Mouse (Mus musculus) intestine, embryonic 15.5 days (tissue): ENCODE measurements around the gene Tspan11. TPM values are rescaled to one million over a fixed set of nuclear protein-coding genes. Genes with fewer than 3 reads are reported as not detected.

Experiments
- ATAC-seq: fragments of 200-750 bp; cut with Nextera tagmentation; 2 replicates; pipeline ENCODE4 v1.8.0; 2017; ENCODE audit warnings: moderate TSS enrichment, moderate library complexity
- H3K27ac ChIP-seq: fragments of 300-500 bp; sonication (generic); 2 replicates; pipeline ENCODE4 v1.5.1; 2015; ENCODE audit warnings: mild to moderate bottlenecking, inconsistent platforms
- H3K27me3 ChIP-seq: fragments of 300-500 bp; sonication (generic); replicated peaks from 2 replicates; pipeline ENCODE4 v1.6.1; 2015; ENCODE audit warnings: inconsistent platforms
- H3K36me3 ChIP-seq: fragments of 300-500 bp; sonication (generic); 2 replicates; pipeline ENCODE4 v1.6.1; 2015; ENCODE audit warnings: inconsistent platforms
- H3K4me1 ChIP-seq: fragments of 300-500 bp; sonication (generic); replicated peaks from 2 replicates; pipeline ENCODE4 v1.6.1; 2015; ENCODE audit warnings: inconsistent platforms
- H3K4me2 ChIP-seq: fragments of 300-500 bp; sonication (generic); replicated peaks from 2 replicates; pipeline ENCODE4 v1.6.1; 2015; ENCODE audit warnings: mild to moderate bottlenecking, inconsistent platforms
- H3K4me3 ChIP-seq: fragments of 300-500 bp; sonication (generic); replicated peaks from 2 replicates; pipeline ENCODE4 v1.5.1; 2015; ENCODE audit warnings: inconsistent platforms
- H3K9ac ChIP-seq: fragments of 300-500 bp; sonication (generic); 2 replicates; pipeline ENCODE4 v1.6.1; 2015; ENCODE audit warnings: inconsistent platforms
- H3K9me3 ChIP-seq: fragments of 300-500 bp; sonication (generic); 2 replicates; pipeline ENCODE4 v1.6.1; 2016; ENCODE audit warnings: inconsistent platforms
- WGBS: fragments of 180-500 bp; shearing (Covaris S2); methylation state at CpG from one replicate; pipeline ENCODE4 v1.1.7; 2015; 5-methylcytosine and 5-hydroxymethylcytosine counted together
- polyA plus RNA-seq: library from polyadenylated mRNA; unstranded; fragments of >200 nt; fragmentation: Nextera tagmentation; extraction: Ambion mirVana; gene quantifications from 2 replicates; pipeline ENCODE4 v1.2.1, GENCODE M21; 2015

Gene Tspan11
- polyA plus RNA-seq, 1 experiment from 2014 or later = 3.2 TPM

- Histone ChIP-seq H3K9ac (no peak overlapping the region), H3K4me3 (no peak overlapping the region), H3K27ac (no peak overlapping the region), H3K4me1 (no peaks in the 10 kb centered on the region), H3K9me3 (no peaks in the 10 kb centered on the region), H3K4me2 (no peak overlapping the region), H3K27me3 (no peaks in the 10 kb centered on the region), H3K36me3 (no peaks in the 10 kb centered on the region)
- ATAC-seq = no peak
- WGBS = 45% methylated on average over 6 of the region's 6 CpGs
Observed at GRCm38 (mm10) chr6:127893611-127894010, 6.2 kb downstream of the Tspan11 start.

GRCm38 (mm10) chr6:127894999-127895398 is 7.6 kb downstream of the Tspan11 start:
- H3K4me3 ChIP-seq = no peak overlapping the region
- 36% methylated on average over 6 of the region's 6 CpGs for WGBS
- no peak overlapping the region for H3K9ac ChIP-seq
- no peaks in the 10 kb centered on the region for H3K9me3 ChIP-seq
- ATAC-seq = no peak
- no peak overlapping the region for H3K27ac ChIP-seq
- H3K4me1 ChIP-seq = no peaks in the 10 kb centered on the region
- no peaks in the 10 kb centered on the region for H3K36me3 ChIP-seq
- no peaks in the 10 kb centered on the region for H3K27me3 ChIP-seq
- H3K4me2 ChIP-seq = no peak overlapping the region

- 54% methylated on average over 3 of the region's 3 CpGs for WGBS
- no peaks in the 10 kb centered on the region for H3K27me3 ChIP-seq
- H3K36me3 ChIP-seq = no peaks in the 10 kb centered on the region
- no peak for ATAC-seq
- H3K9ac ChIP-seq = no peak overlapping the region
- H3K9me3 ChIP-seq = no peaks in the 10 kb centered on the region
- no peak overlapping the region for H3K27ac ChIP-seq
- H3K4me2 ChIP-seq = no peak overlapping the region
- H3K4me3 ChIP-seq = no peak overlapping the region
- no peaks in the 10 kb centered on the region for H3K4me1 ChIP-seq
Observed at GRCm38 (mm10) chr6:127896425-127896824, 9.0 kb downstream of the Tspan11 start.

GRCm38 (mm10) chr6:127897342-127897741 is 10.0 kb downstream of the Tspan11 start:
- Histone ChIP-seq H3K4me1 (no peaks in the 10 kb centered on the region), H3K9ac (no peak overlapping the region), H3K9me3 (no peaks in the 10 kb centered on the region), H3K36me3 (no peaks in the 10 kb centered on the region), H3K4me3 (no peak overlapping the region), H3K27ac (no peak overlapping the region), H3K4me2 (no peak overlapping the region), H3K27me3 (no peaks in the 10 kb centered on the region)
- 94% methylated on average over 3 of the region's 3 CpGs for WGBS
- no peak for ATAC-seq

GRCm38 (mm10) chr6:127900062-127900461 is 12.7 kb downstream of the Tspan11 start:
- Histone ChIP-seq H3K4me1 (no peaks in the 10 kb centered on the region), H3K9me3 (no peaks in the 10 kb centered on the region), H3K36me3 (no peaks in the 10 kb centered on the region), H3K9ac (no peak overlapping the region), H3K27me3 (no peaks in the 10 kb centered on the region), H3K4me2 (no peak overlapping the region), H3K4me3 (no peak overlapping the region), H3K27ac (no peak overlapping the region)
- no peak for ATAC-seq
- WGBS = 80% methylated on average over 6 of the region's 6 CpGs

GRCm38 (mm10) chr6:127901261-127901660 is 13.9 kb downstream of the Tspan11 start:
- Histone ChIP-seq H3K27ac (no peak overlapping the region), H3K4me1 (no peaks in the 10 kb centered on the region), H3K4me2 (no peak overlapping the region), H3K36me3 (no peaks in the 10 kb centered on the region), H3K27me3 (no peaks in the 10 kb centered on the region), H3K4me3 (no peak overlapping the region), H3K9me3 (no peaks in the 10 kb centered on the region), H3K9ac (no peak overlapping the region)
- no peak for ATAC-seq
- 83% methylated on average over 3 of the region's 3 CpGs for WGBS

- Histone ChIP-seq H3K4me1 (no peaks in the 10 kb centered on the region), H3K27ac (no peak overlapping the region), H3K36me3 (no peaks in the 10 kb centered on the region), H3K27me3 (no peaks in the 10 kb centered on the region), H3K4me2 (no peak overlapping the region), H3K4me3 (no peak overlapping the region), H3K9ac (no peak overlapping the region), H3K9me3 (no peaks in the 10 kb centered on the region)
- ATAC-seq = no peak
- 80% methylated on average over 5 of the region's 5 CpGs for WGBS
Observed at GRCm38 (mm10) chr6:127901669-127902068, 14.3 kb downstream of the Tspan11 start.

GRCm38 (mm10) chr6:127902559-127902958 is 15.2 kb downstream of the Tspan11 start:
- no peaks in the 10 kb centered on the region for H3K4me1 ChIP-seq
- no peaks in the 10 kb centered on the region for H3K27me3 ChIP-seq
- no peak overlapping the region for H3K9ac ChIP-seq
- no peak for ATAC-seq
- H3K9me3 ChIP-seq = no peaks in the 10 kb centered on the region
- WGBS = 77% methylated on average over 8 of the region's 8 CpGs
- H3K4me3 ChIP-seq = no peak overlapping the region
- H3K4me2 ChIP-seq = no peak overlapping the region
- H3K36me3 ChIP-seq = no peaks in the 10 kb centered on the region
- no peak overlapping the region for H3K27ac ChIP-seq

- no peaks in the 10 kb centered on the region for H3K27me3 ChIP-seq
- H3K27ac ChIP-seq = no peak overlapping the region
- H3K9ac ChIP-seq = no peak overlapping the region
- H3K4me2 ChIP-seq = no peak overlapping the region
- no peaks in the 10 kb centered on the region for H3K36me3 ChIP-seq
- no peaks in the 10 kb centered on the region for H3K9me3 ChIP-seq
- no peak for ATAC-seq
- no peak overlapping the region for H3K4me3 ChIP-seq
- WGBS = 86% methylated on average over 4 of the region's 4 CpGs
- no peaks in the 10 kb centered on the region for H3K4me1 ChIP-seq
Observed at GRCm38 (mm10) chr6:127910638-127911037, 23.2 kb downstream of the Tspan11 start.

GRCm38 (mm10) chr6:127911687-127912086 is 24.3 kb downstream of the Tspan11 start:
- Histone ChIP-seq H3K9ac (no peak overlapping the region), H3K36me3 (no peaks in the 10 kb centered on the region), H3K4me1 (no peaks in the 10 kb centered on the region), H3K4me3 (no peak overlapping the region), H3K27me3 (no peaks in the 10 kb centered on the region), H3K9me3 (no peaks in the 10 kb centered on the region), H3K4me2 (no peak overlapping the region), H3K27ac (no peak overlapping the region)
- peak; percentile 87 for ATAC-seq
- 52% methylated on average over 4 of the region's 4 CpGs for WGBS

GRCm38 (mm10) chr6:127912938-127913337 is 25.5 kb downstream of the Tspan11 start:
- Histone ChIP-seq H3K4me3 (no peak overlapping the region), H3K27me3 (no peaks in the 10 kb centered on the region), H3K4me1 (no peaks in the 10 kb centered on the region), H3K27ac (no peak overlapping the region), H3K36me3 (no peaks in the 10 kb centered on the region), H3K9me3 (no peaks in the 10 kb centered on the region), H3K9ac (no peak overlapping the region), H3K4me2 (no peak overlapping the region)
- 93% methylated on average over 3 of the region's 3 CpGs for WGBS
- ATAC-seq = no peak

- Histone ChIP-seq H3K27me3 (no peaks in the 10 kb centered on the region), H3K4me1 (no peaks in the 10 kb centered on the region), H3K9me3 (no peaks in the 10 kb centered on the region), H3K36me3 (no peaks in the 10 kb centered on the region), H3K4me2 (no peak overlapping the region), H3K4me3 (no peak overlapping the region), H3K27ac (no peak overlapping the region), H3K9ac (no peak overlapping the region)
- 64% methylated on average over 3 of the region's 3 CpGs for WGBS
- no peak for ATAC-seq
Observed at GRCm38 (mm10) chr6:127916993-127917392, 29.6 kb downstream of the Tspan11 start.

- no peaks in the 10 kb centered on the region; the same call in 1 of the 2 replicates for H3K27me3 ChIP-seq
- 67% methylated on average over 4 of the region's 4 CpGs for WGBS
- H3K9me3 ChIP-seq = no peaks in the 10 kb centered on the region
- H3K9ac ChIP-seq = no peak overlapping the region
- H3K4me2 ChIP-seq = no peak overlapping the region
- H3K27ac ChIP-seq = no peak overlapping the region
- no peaks in the 10 kb centered on the region for H3K36me3 ChIP-seq
- ATAC-seq = no peak; the same call in 1 of the 2 replicates
- H3K4me1 ChIP-seq = no peaks in the 10 kb centered on the region
- H3K4me3 ChIP-seq = no peak overlapping the region
Observed at GRCm38 (mm10) chr6:127917712-127918111, 30.3 kb downstream of the Tspan11 start.
